Mouse (Mus musculus) T-helper 17 cell (primary cell): ENCODE measurements around the gene Ddah2.

Experiments
- in situ Hi-C, 2 experiments: fragments of 300-600 bp; cut with MboI, MseI; formaldehyde crosslinking; loops; 1 replicate in 1 of 2; 2 replicates in 1 of 2; pipeline ENCODE4 v1.15.1; 2025; ENCODE audit warnings: high pct_unique_total_duplicates in 2 of 2

Ddah2 gene

GRCm38 (mm10) chr17:35058911-35059892 lies at the start of gene Ddah2:
Gene Ddah2 (plus strand): TSS chr17:35059035.
- in situ Hi-C loops: loop anchor here in 1 of 2 experiments (10.0 kb wide), 1 partner anchor 796 kb away; no protein-coding TSS in a partner anchor

GRCm38 (mm10) chr17:35009586-35009985 lies 49.2 kb upstream of the Ddah2 start:
- in situ Hi-C loops: loop anchor here in 1 of 2 experiments (10.0 kb wide), 1 partner anchor 225 kb away; the partner anchor contains the start of genes Atp6v1g2 and Nfkbil1

GRCm38 (mm10) chr17:35011440-35011839 lies 47.4 kb upstream of the Ddah2 start:
- in situ Hi-C loops: no loop called here

- in situ Hi-C loops: no loop called here
Observed at GRCm38 (mm10) chr17:35012430-35012829, 46.4 kb upstream of the Ddah2 start.

DNA sequence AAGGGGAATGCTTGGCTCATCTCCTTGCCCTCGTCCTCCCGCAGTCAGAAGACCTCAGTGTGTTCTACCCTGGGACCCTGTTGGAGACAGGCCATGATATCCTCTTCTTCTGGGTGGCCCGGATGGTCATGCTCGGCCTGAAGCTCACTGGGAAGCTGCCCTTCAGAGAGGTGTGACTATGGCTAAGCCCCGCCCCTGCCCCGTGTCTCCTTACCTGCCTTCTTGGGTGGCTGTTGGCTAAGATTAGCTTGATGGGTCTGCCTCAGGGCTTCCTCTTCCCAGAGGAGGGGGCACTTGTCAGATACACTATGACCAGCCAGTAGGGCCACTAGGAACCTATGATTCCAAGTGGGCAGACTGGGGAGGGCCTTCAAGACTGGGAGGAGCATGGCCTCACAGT lies 45.6 kb upstream of the Ddah2 start:
- in situ Hi-C loops: no loop called here

DNA sequence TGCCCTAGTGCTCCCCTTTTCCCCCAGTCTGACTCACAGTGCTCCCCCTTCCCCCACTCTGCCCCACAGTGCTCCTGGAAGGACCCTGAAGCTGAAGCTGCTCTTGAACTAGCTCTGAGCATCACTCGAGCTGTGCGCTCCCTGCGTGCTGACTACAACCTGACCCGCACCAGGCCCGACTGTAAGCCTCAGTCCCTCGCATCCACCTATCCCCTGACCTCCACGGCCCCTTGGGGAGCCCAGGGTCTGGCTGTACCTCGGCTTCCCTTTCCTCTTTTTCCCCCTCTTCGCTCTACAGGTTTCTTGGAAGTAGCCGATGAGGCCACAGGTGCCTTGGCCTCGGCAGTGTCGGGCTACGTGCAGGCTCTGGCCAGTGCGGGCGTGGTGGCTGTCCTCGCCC lies 43.5 kb upstream of the Ddah2 start:
- in situ Hi-C loops: no loop called here

GRCm38 (mm10) chr17:35016376-35016775 lies 42.5 kb upstream of the Ddah2 start, which contains the start of gene Vwa7:
Gene Vwa7 (plus strand): TSS chr17:35016579.
- in situ Hi-C loops: no loop called here

DNA sequence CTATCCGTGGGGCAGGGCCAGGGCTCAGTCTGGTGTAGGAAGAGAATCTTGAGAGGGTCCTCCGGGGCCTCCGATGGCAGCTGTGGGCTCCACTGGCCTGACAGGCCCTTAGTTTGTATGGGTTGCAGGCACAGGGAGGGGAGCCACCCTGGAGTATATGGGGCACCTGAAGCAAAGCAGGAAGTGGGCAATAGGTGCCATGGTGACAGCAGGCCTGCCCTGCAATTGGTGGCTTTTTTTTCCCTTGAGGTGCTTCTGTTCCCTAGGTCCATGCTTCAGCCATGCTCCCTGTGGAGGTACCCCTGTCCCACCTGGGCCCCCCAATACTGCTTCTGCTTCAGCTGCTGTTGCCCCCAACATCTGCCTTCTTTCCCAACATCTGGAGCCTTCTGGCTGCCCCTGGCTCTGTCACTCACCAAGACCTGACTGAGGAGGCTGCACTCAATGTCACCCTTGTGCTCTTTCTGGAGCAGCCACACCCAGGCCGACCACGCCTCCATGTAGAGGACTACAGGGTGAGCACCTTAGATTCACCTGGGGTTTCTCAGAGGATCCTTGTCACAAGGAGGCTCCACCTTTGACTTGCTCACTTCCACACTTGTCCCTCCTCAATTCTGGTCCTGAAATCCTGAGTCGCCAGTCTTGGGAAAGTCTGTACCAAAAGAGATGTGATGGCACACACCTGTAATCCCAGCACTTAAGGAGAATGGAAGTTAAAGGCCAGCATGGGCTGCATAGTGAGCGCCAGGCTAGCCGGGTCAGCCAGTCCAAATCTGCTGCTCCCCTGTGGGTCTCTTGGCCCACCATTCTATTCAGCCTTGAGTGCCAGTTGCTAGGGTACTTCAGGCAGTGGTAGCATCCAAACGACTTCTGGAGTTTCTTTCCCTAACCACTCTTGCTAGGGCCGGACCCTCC lies 41.8 kb upstream of the Ddah2 start:
- in situ Hi-C loops: no loop called here

GRCm38 (mm10) chr17:35017706-35018030 lies 41.2 kb upstream of the Ddah2 start:
- in situ Hi-C loops: no loop called here

GRCm38 (mm10) chr17:35018171-35018570 lies 40.7 kb upstream of the Ddah2 start:
- in situ Hi-C loops: no loop called here

DNA sequence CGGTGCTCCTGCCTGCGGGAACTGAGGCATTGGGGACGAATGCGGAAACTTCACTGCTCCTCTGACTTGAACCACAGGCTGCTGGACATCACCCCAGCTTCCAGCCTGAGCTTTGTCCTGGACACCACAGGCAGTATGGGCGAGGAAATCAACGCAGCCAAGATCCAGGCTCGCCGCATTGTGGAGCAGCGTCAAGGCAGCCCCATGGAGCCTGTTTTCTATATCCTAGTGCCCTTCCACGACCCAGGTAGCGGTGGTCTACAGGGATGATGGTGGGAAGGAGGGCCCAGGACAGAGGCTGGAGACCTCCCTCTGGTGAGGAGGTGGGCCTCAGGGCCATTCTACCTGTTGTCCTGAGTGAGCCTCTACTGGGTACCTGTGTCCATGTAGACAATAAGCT lies 38.9 kb upstream of the Ddah2 start:
- in situ Hi-C loops: loop anchor here (5.0 kb wide), 1 partner anchor 42 kb away; no protein-coding TSS in a partner anchor

- in situ Hi-C loops: loop anchor here (5.0 kb wide), 1 partner anchor 42 kb away; no protein-coding TSS in a partner anchor
Observed at GRCm38 (mm10) chr17:35020551-35020950, 38.3 kb upstream of the Ddah2 start.

DNA sequence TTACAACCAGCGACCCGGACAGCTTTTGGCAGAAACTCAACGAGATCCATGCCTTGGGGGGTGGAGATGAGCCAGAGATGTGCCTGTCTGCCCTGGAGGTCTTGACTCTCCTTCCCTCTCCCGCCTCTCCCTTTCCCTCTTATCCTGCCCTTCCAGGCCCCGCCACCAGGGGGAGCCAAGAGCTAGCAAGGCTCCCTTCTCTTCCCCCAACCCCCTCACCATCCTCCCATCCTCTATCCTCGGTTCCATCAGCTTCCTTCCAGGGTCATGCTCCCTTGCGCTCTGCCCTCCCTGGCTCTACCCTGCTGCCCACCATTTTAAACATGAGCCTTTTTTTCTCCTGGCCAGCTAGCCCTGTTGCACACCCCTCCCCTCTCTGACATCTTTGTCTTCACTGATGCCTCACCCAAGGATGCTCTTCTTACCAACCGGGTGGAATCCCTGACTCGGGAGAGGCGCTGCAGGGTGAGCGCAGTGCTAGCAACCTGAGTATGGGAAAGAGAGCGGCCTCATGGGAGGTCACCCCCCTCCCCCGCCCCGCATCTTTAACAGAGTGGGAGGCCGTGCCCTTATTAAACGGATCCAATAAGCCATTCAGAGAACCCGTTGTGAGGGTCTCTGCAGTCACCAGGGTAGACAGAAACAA lies 37.5 kb upstream of the Ddah2 start:
- in situ Hi-C loops: loop anchor here (5.0 kb wide), 1 partner anchor 41 kb away; no protein-coding TSS in a partner anchor

DNA sequence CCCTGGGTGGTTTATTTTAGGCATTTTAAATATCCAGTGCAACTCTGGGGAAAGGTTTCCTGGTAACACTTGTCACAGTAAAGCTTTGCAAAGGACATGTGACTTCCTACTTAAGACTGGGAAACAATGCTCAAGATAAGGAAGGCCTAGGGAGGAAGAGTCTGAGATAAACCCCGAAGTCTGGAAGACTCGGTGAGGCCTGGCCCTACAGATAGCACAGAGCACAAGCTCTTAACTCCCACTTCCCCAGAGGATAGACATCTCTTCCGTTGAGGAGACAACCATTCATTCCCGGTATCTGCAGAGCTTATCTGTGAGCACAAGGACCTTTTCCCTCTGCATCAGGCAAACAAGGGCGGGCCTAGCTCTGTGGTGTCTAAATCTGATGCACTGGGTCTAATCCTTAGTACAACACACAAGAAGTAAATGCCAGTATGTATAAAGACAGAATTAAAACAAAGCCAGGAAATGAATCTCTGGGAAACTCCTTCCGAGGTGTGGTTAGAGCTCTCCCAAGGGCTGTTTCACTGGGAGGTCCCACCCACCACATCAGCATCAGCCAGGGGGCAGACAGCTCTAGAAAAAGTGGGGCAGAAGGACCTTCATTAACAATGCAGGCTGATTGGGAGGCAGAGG lies 36.9 kb upstream of the Ddah2 start:
- in situ Hi-C loops: loop anchor here (5.0 kb wide), 1 partner anchor 40 kb away; no protein-coding TSS in a partner anchor

- in situ Hi-C loops: loop anchor here (5.0 kb wide), 1 partner anchor 40 kb away; no protein-coding TSS in a partner anchor
Observed at GRCm38 (mm10) chr17:35022541-35023060, 36.2 kb upstream of the Ddah2 start.

DNA sequence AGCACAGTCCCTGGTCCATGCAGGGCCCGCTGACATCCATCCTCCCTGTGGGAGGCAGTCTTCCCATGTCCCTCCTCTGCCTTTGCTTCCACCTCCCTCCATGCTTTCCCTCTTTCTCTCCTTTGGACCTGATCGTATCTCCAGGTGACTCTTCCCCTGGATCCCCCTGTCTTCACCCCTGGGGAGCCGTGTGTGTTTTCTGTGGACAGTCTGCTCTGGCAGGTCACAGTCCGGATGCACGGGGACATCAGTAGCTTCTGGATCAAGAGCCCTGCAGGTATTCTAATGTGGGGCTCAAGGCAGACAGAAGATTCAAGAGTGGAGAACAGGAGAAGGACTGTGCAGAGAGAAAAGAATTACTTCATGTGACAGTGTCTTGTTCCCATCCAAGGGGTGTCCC lies 35.6 kb upstream of the Ddah2 start:
- in situ Hi-C loops: loop anchor here (5.0 kb wide), 1 partner anchor 39 kb away; no protein-coding TSS in a partner anchor

DNA sequence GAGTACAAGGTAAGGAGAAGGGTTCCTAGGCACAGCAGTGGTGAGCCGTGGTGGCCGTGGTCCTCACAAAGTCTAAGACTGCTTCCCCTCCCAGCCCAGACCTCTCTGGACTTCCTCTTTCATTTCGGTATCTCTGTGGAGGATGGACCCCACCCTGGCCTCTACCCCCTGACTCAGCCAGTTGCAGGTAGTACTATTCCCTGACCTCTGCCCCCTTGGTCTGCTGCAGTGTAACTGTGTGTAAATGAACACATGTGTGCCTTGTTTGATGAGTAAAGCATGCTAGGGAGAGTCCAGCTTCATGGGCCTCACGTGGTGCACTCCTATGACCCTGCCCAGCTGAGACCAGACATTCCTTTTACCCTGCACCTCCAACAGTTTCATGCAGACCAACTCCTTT lies 35.1 kb upstream of the Ddah2 start:
- in situ Hi-C loops: loop anchor here (5.0 kb wide), 1 partner anchor 39 kb away; no protein-coding TSS in a partner anchor

GRCm38 (mm10) chr17:35024261-35024660 lies 34.6 kb upstream of the Ddah2 start:
- in situ Hi-C loops: loop anchor here (5.0 kb wide), 1 partner anchor 38 kb away; no protein-coding TSS in a partner anchor

DNA sequence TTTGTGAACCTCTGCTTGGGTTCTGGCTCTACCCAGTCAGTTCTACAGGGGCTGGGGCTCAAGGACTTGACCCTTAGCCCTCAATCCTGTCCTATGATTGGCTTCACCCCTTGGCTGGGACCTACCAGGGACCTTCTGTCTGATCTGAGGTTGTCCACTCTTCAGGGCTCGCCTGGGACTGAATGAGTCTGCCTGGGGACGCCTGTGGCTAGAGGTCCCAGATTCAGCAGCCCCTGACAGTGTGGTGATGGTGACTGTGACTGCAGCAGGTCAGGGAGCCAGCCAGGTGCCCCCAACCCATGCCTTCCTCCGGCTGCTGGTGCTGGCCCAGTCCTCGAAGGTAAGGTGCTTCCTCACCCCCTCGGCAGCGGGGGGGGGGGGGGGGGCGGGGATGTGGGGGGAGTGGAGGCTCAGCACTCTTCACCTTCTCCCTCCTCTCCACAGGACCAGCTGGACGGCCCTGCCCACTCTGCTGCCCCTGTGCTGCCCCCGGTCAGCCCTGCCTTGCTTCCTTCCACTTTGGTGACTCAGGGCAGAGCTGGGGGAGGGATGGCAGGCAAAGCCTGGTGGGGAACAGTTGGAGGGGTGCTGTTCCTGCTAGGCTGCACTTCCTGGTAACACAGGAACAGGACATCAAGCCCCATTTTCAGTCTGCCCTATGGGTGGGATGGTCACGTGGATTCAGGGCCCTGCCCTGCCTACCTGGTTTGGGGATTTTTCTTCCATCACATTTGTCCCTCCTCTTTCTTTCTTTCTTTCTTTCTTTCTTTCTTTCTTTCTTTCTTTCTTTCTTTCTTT lies 33.9 kb upstream of the Ddah2 start:
- in situ Hi-C loops: loop anchor here (5.0 kb wide), 1 partner anchor 37 kb away; no protein-coding TSS in a partner anchor
